Mouse (Mus musculus) heart, postnatal 0 days (tissue): ENCODE data around the gene Fxn. TPM values are rescaled to one million over a fixed set of nuclear protein-coding genes. Genes with fewer than 3 reads are reported as not detected.

Source experiments
- ATAC-seq: fragments of 200-750 bp; cut with Nextera tagmentation; 2 replicates; pipeline ENCODE4 v1.8.0; 2017; ENCODE audit warnings: low read depth, moderate number of reproducible peaks, moderate library complexity; ENCODE audit not compliant: insufficient read depth
- DNase-seq: peaks from one replicate; pipeline ENCODE4 v3.0.0-alpha.2; 2016; ENCODE audit warnings: low spot score
- H3K27ac ChIP-seq: fragments of 300-500 bp; sonication (generic); 2 replicates; pipeline ENCODE4 v1.5.1; 2014; ENCODE audit warnings: low read depth, mild to moderate bottlenecking
- H3K27me3 ChIP-seq: fragments of 300-500 bp; sonication (generic); 2 replicates; pipeline ENCODE4 v1.6.1; 2014; ENCODE audit warnings: low read length, mixed read lengths; ENCODE audit not compliant: control insufficient read depth, insufficient read depth
- H3K36me3 ChIP-seq: fragments of 300-500 bp; sonication (generic); replicated peaks from 2 replicates; pipeline ENCODE4 v1.6.1; 2014; ENCODE audit warnings: low read length, mixed read lengths; ENCODE audit not compliant: control insufficient read depth, insufficient read depth
- H3K4me1 ChIP-seq: fragments of 300-500 bp; sonication (generic); 2 replicates; pipeline ENCODE4 v1.6.1; 2014; ENCODE audit warnings: antibody characterized with exemption; ENCODE audit not compliant: control insufficient read depth, insufficient read depth
- H3K4me2 ChIP-seq: fragments of 300-500 bp; sonication (generic); 2 replicates; pipeline ENCODE4 v1.6.1; 2014; ENCODE audit warnings: low read depth, mild to moderate bottlenecking, low read length, moderate library complexity
- H3K4me3 ChIP-seq: fragments of 300-500 bp; sonication (generic); 2 replicates; pipeline ENCODE4 v1.5.1; 2014; ENCODE audit warnings: low read depth, low read length
- H3K9ac ChIP-seq: fragments of 300-500 bp; sonication (generic); replicated peaks from 2 replicates; pipeline ENCODE4 v1.6.1; 2014; ENCODE audit warnings: low read depth, low read length, mixed read lengths
- H3K9me3 ChIP-seq: fragments of 300-500 bp; sonication (generic); replicated peaks from 2 replicates; pipeline ENCODE4 v1.6.1; 2016; ENCODE audit warnings: low read length; ENCODE audit not compliant: control insufficient read depth
- CTCF ChIP-seq: IDR thresholded peaks from 2 replicates; pipeline ENCODE4 v1.5.1; 2016; ENCODE audit warnings: antibody characterized with exemption, control low read depth, low read depth
- EP300 ChIP-seq: IDR thresholded peaks from 2 replicates; pipeline ENCODE4 v1.6.1; 2016; ENCODE audit warnings: antibody characterized with exemption, low read depth
- WGBS: fragments of 180-500 bp; shearing (Covaris S2); extraction: QIAGEN DNeasy Blood & Tissue Kit; methylation state at CpG from one replicate; pipeline ENCODE4 v1.1.7; 2014; 5-methylcytosine and 5-hydroxymethylcytosine counted together
- polyA plus RNA-seq: library from polyadenylated mRNA; unstranded; fragments of >200 nt; fragmentation: Nextera tagmentation; extraction: Ambion mirVana; gene quantifications from 2 replicates; pipeline ENCODE4 v1.2.1, GENCODE M21; 2015
- total RNA-seq: library from RNA; depleted of rRNA; stranded (reverse); fragments of >200 nt; gene quantifications from 2 replicates; pipeline ENCODE4 v1.2.3, GENCODE M21; 2014; ENCODE audit warnings: low replicate concordance

Gene Fxn
- total and polyA plus RNA-seq, 2 experiments from 2014 or later: 36.6 to 79.7 TPM

- peak; percentile 87 for ATAC-seq
- peaks cover 19% of the 10 kb centered on the region; the same call in 1 of the 2 replicates for H3K4me1 ChIP-seq
- no peak overlapping the region for H3K4me3 ChIP-seq
- no peak for TF ChIP-seq CTCF
- no peaks in the 10 kb centered on the region for H3K36me3 ChIP-seq
- WGBS: 47% methylated on average over 8 of the region's 8 CpGs
- H3K4me2 ChIP-seq: no peak overlapping the region
- H3K27me3 ChIP-seq: no peaks in the 10 kb centered on the region
- peak overlapping the region; percentile 82 for H3K27ac ChIP-seq
- DNase-seq: peak; percentile 68
- H3K9ac ChIP-seq: no peak overlapping the region
- no peaks in the 10 kb centered on the region for H3K9me3 ChIP-seq
Measured at GRCm38 (mm10) chr19:24321900-24322311, 41.5 kb upstream of the Fxn start.

GRCm38 (mm10) chr19:24321211-24321899 is 41.0 kb upstream of the Fxn start:
- Histone ChIP-seq H3K4me1 (peaks cover 25% of the 10 kb centered on the region; the same call in 1 of the 2 replicates), H3K27ac (peak overlapping the region; percentile 82), H3K27me3 (no peaks in the 10 kb centered on the region), H3K9me3 (no peaks in the 10 kb centered on the region), H3K4me2 (no peak overlapping the region), H3K4me3 (no peak overlapping the region), H3K9ac (no peak overlapping the region), H3K36me3 (no peaks in the 10 kb centered on the region)
- ATAC-seq: no peak
- no peak for TF ChIP-seq EP300
- no peak for TF ChIP-seq CTCF
- 64% methylated on average over 6 of the region's 6 CpGs for WGBS
- no peak for DNase-seq

- WGBS: 68% methylated on average over 10 of the region's 10 CpGs
- Histone ChIP-seq H3K9me3 (no peaks in the 10 kb centered on the region), H3K4me3 (no peak overlapping the region), H3K9ac (no peak overlapping the region), H3K4me1 (peaks cover 45% of the 10 kb centered on the region), H3K27me3 (no peaks in the 10 kb centered on the region), H3K27ac (no peak overlapping the region), H3K36me3 (no peaks in the 10 kb centered on the region), H3K4me2 (no peak overlapping the region)
- no peak for ATAC-seq
- no peak for TF ChIP-seq EP300
- no peak for TF ChIP-seq CTCF
- DNase-seq: no peak
Measured at GRCm38 (mm10) chr19:24318172-24318571, 37.8 kb upstream of the Fxn start.

DNA sequence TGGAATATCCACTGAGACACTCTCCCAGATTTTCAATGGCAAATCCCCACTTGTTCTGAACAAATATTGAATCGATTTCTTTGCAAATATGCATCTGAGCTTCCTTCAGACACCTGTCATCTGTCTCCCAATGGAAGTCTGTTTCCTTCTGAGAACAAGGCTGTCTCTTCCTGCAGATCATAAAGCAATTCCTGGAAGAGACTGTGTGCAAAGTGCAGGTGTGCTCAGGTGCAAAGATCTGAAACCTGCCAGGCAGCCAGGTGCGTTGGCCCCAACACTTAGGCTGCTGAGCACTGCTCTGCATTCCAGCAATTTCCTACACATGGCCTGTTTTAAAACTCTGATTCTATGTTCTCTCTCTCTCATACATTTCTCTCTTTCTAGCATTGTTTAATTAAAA is 37.3 kb upstream of the Fxn start:
- WGBS: 87% methylated on average over 2 of the region's 2 CpGs
- Histone ChIP-seq H3K4me2 (no peak overlapping the region), H3K27ac (peak overlapping the region; percentile 23; the same call in 1 of the 2 replicates)

DNA sequence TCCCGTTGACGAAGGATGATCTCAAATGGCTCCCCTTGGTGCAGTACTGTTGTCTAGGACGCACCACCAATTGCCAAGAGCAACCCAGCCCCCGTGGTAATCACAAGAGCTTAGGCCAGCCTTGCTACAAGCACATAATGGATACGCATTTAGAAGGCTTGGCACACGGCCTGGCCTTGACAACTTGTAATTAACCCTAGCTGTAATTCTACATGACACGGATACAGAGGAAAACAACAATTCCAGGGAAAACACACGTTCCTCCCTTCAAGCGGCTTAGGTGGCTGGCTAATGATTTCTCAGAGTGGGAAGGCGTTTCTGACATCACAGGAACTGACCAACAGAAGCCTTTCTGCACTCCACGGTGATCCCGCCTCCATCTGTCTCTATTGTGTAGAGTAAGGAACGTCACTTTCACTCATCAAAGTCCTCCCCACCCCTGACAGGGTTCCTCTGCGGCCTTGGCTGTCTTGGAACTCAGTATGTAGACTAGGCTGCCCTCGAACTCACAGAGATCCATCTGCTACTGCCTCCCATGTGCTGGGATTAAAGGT is 36.7 kb upstream of the Fxn start:
- Histone ChIP-seq H3K4me2 (no peak overlapping the region), H3K27ac (peak overlapping the region; percentile 23), H3K4me1 (peaks cover 45% of the 10 kb centered on the region), H3K9ac (no peak overlapping the region), H3K9me3 (no peaks in the 10 kb centered on the region), H3K27me3 (no peaks in the 10 kb centered on the region), H3K4me3 (no peak overlapping the region), H3K36me3 (no peaks in the 10 kb centered on the region)
- TF ChIP-seq EP300: no peak
- TF ChIP-seq CTCF: no peak
- 44% methylated on average over 15 of the region's 15 CpGs for WGBS
- DNase-seq (peak; percentile 42), ATAC-seq (peak; percentile 66; the same call in 1 of the 2 replicates)

More for the DNA sequence above, 37.3 kb upstream of the Fxn start:
- no peak overlapping the region for H3K9ac ChIP-seq
- TF ChIP-seq EP300 (no peak), CTCF (no peak)
- no peaks in the 10 kb centered on the region for H3K36me3 ChIP-seq
- no peaks in the 10 kb centered on the region for H3K9me3 ChIP-seq
- H3K4me1 ChIP-seq: peaks cover 45% of the 10 kb centered on the region
- ATAC-seq: no peak
- no peak overlapping the region for H3K4me3 ChIP-seq
- DNase-seq: no peak
- H3K27me3 ChIP-seq: no peaks in the 10 kb centered on the region
